In genomic region chr10:32890507-32891131, GRCm38 (mm10) we compare ENCODE assay signal across 8 mouse cellular contexts. TPM values are rescaled to one million over a fixed set of nuclear protein-coding genes. Genes with fewer than 3 reads are reported as not detected.
A peak's percentile ranks its signal among the peaks of the same experiment; 100 is the strongest.
DNase-seq lines count a peak whose midpoint lies in the region; ATAC-seq and TF ChIP-seq lines count a peak whose summit lies in the region.

No protein-coding gene starts in this region.

- H3K4me3 ChIP-seq in C2C12 (ENCODE audit: insufficient read depth, poor library complexity, severe bottlenecking), result peak overlapping the region; percentile 25
- H3K4me3 ChIP-seq in cerebellum, adult 2 months (replicated peaks; ENCODE audit: insufficient read depth, low read depth, low read length), result peak overlapping the region; percentile 65
- H3K4me3 ChIP-seq in hindbrain, embryonic 11.5 days (ENCODE audit: low read depth, low read length), result peak overlapping the region; percentile 82
- peak overlapping the region; percentile 65 for H3K4me3 ChIP-seq in lung, embryonic 15.5 days

- H3K27me3 ChIP-seq in C2C12 (ENCODE audit: control insufficient read depth, insufficient read depth, insufficient read length), result no peaks in the 10 kb centered on the region
- no peaks in the 10 kb centered on the region for H3K27me3 ChIP-seq in cerebellum, adult 2 months (ENCODE audit: control insufficient read depth, insufficient read depth, low read length)
- no peaks in the 10 kb centered on the region for H3K27me3 ChIP-seq in hindbrain, embryonic 11.5 days (ENCODE audit: control insufficient read depth, insufficient read depth, low read length)
- H3K27me3 ChIP-seq in lung, embryonic 15.5 days, result no peaks in the 10 kb centered on the region; the same call in 1 of the 2 replicates

- no peaks in the 10 kb centered on the region for H3K9me3 ChIP-seq in hindbrain, embryonic 11.5 days (ENCODE audit: control insufficient read depth, low read length)
- H3K9me3 ChIP-seq in lung, embryonic 15.5 days, result no peaks in the 10 kb centered on the region

- ATAC-seq in hindbrain, embryonic 11.5 days (ENCODE audit: low FRiP score), result peak; percentile 58
- peak; percentile 62; the same call in 1 of the 2 replicates for ATAC-seq in lung, embryonic 15.5 days (ENCODE audit: borderline replicate concordance, extremely low read depth, low FRiP score, low TSS enrichment)
- no peak for ATAC-seq in erythroid progenitor cell, adult 5-6 weeks (replicated peaks; ENCODE audit: low FRiP score, poor library complexity, severe bottlenecking)

- 2% methylated on average over 13 of the region's 13 CpGs for WGBS in cerebellum, adult 2 months
- WGBS in hindbrain, embryonic 11.5 days, result 4% methylated on average over 13 of the region's 13 CpGs
- WGBS in lung, embryonic 15.5 days, result 1% methylated on average over 13 of the region's 13 CpGs

- no peaks in the 10 kb centered on the region for H3K36me3 ChIP-seq in C2C12 (ENCODE audit: control insufficient read depth, insufficient read depth)
- H3K36me3 ChIP-seq in hindbrain, embryonic 11.5 days (ENCODE audit: control insufficient read depth, insufficient read depth, low read length), result no peaks in the 10 kb centered on the region
- H3K36me3 ChIP-seq in lung, embryonic 15.5 days, result no peaks in the 10 kb centered on the region

- no peak overlapping the region for H3K27ac ChIP-seq in cerebellum, adult 2 months (ENCODE audit: insufficient read depth, low read length)
- H3K27ac ChIP-seq in hindbrain, embryonic 11.5 days (ENCODE audit: low read depth, low read length), result no peak overlapping the region
- H3K27ac ChIP-seq in lung, embryonic 15.5 days, result no peak overlapping the region

- no peaks in the 10 kb centered on the region for H3K79me2 ChIP-seq in C2C12 (ENCODE audit: control insufficient read depth, insufficient read depth)

- H3K4me2 ChIP-seq in hindbrain, embryonic 11.5 days (replicated peaks; ENCODE audit: low read depth, low read length), result peak overlapping the region; percentile 80
- H3K4me2 ChIP-seq in lung, embryonic 15.5 days, result peak overlapping the region; percentile 98

- no peaks in the 10 kb centered on the region for H3K4me1 ChIP-seq in cerebellum, adult 2 months (ENCODE audit: control insufficient read depth, insufficient read depth, low read length)
- H3K4me1 ChIP-seq in hindbrain, embryonic 11.5 days (replicated peaks; ENCODE audit: control insufficient read depth, insufficient read depth, low read length), result no peaks in the 10 kb centered on the region
- 0 out of 2 replicates have a peak, but pooled peaks cover 4% of the 10 kb centered on the region for H3K4me1 ChIP-seq in lung, embryonic 15.5 days

- peak; percentile 58 to 70 for DNase-seq in cerebellum, adult 2 months
- DNase-seq in forelimb bud, embryonic 11.5 days (ENCODE audit: low read depth, low spot score), result peak; percentile 56
- peak; percentile 67 for DNase-seq in hindbrain, embryonic 11.5 days (ENCODE audit: low spot score)
- DNase-seq in layer of hippocampus, adult 9-11 months, result peak; percentile 57
- DNase-seq in retina, postnatal 7 days (ENCODE audit: low read depth, low spot score), result peak; percentile 20

- peak; percentile 32 for TF ChIP-seq CTCF in C2C12 (IDR thresholded peaks at IDR 0.05; ENCODE audit: control insufficient read depth, insufficient read depth, insufficient read length)
- TF ChIP-seq CTCF in cerebellum, adult 2 months (IDR thresholded peaks at IDR 0.05; ENCODE audit: borderline replicate concordance, insufficient read depth, low read depth, low read length), result peak; percentile 58

- H3K79me3 ChIP-seq in C2C12 (ENCODE audit: low read depth), result no peaks in the 10 kb centered on the region

- no peak for TF ChIP-seq POLR2A in cerebellum, adult 2 months (IDR thresholded peaks at IDR 0.05; ENCODE audit: borderline replicate concordance, insufficient read depth, low read length)

- H3K9ac ChIP-seq in hindbrain, embryonic 11.5 days (ENCODE audit: low read depth, low read length), result peak overlapping the region; percentile 75
- no peak overlapping the region for H3K9ac ChIP-seq in lung, embryonic 15.5 days

- no peak overlapping the region for H3ac ChIP-seq in C2C12 (ENCODE audit: control insufficient read depth, insufficient read length, low read depth)

TF ChIP-seq in C2C12, 6 proteins besides CTCF, POLR2A, EP300 and RAD21:
- TF ChIP-seq MAX (IDR thresholded peaks at IDR 0.05) (no peak), CEBPB (IDR thresholded peaks at IDR 0.05; ENCODE audit: low read depth) (no peak), MYOD1 (IDR thresholded peaks at IDR 0.05; ENCODE audit: control insufficient read depth, insufficient read length, low read depth) (no peak), USF1 (IDR thresholded peaks at IDR 0.05; ENCODE audit: low read depth) (no peak), FOSL1 (IDR thresholded peaks at IDR 0.05; ENCODE audit: insufficient read depth, low read length, poor library complexity, severe bottlenecking) (no peak), MYOG (IDR thresholded peaks at IDR 0.05; ENCODE audit: control insufficient read depth, extremely low read depth, insufficient read length) (no peak)

RNA-seq across cellular contexts. Expression of gene Nkain2, which starts 0.4 kb away (rescaled TPM):
- 0.16 TPM for polyA plus RNA-seq in C2C12 (2012; fragmentation: generic; extraction: Trizol)
- polyA plus RNA-seq in cerebellum, adult 2 months (2012; rRNA removed), result 12.4 and 15.8 TPM in 2 replicates
- 1.2 and 1.3 TPM in 2 replicates for polyA plus RNA-seq in hindbrain, embryonic 11.5 days (2014; fragmentation: Nextera tagmentation; extraction: Ambion mirVana)
- 0.30 and 0.39 TPM in 2 replicates for polyA plus RNA-seq in lung, embryonic 15.5 days (2015; fragmentation: Nextera tagmentation; extraction: Ambion mirVana)
- not detected in 2 replicates for total RNA-seq in erythroid progenitor cell, adult 5-6 weeks (2015; ENCODE audit: low replicate concordance)
- not detected in 2 replicates for total RNA-seq in erythroid progenitor cell, adult 5-6 weeks (2017; ENCODE audit: low replicate concordance)

Comparison
In these comparisons a context has a peak if more than half of its experiments do, and no peak if none do; other contexts are left out.
1. H3K4me3 ChIP-seq: peak in every context shown above with its lines; median percentile 82 in hindbrain, embryonic 11.5 days; 65 in cerebellum, adult 2 months; 65 in lung, embryonic 15.5 days; 25 in C2C12.